Mouse (Mus musculus): ENCODE data around the gene Serpina3g. TPM values are rescaled to one million over a fixed set of nuclear protein-coding genes. Genes with fewer than 3 reads are reported as not detected.
"Not testable (repeated sequence)": the region's sequence is repeated elsewhere in the genome, so short reads cannot be mapped to it uniquely, and the experiment has no call there.

Serpina3g gene
- polyA plus RNA-seq (2015; fragmentation: Nextera tagmentation; extraction: Ambion mirVana): 0.97 and 1.4 TPM in 2 replicates

DNA sequence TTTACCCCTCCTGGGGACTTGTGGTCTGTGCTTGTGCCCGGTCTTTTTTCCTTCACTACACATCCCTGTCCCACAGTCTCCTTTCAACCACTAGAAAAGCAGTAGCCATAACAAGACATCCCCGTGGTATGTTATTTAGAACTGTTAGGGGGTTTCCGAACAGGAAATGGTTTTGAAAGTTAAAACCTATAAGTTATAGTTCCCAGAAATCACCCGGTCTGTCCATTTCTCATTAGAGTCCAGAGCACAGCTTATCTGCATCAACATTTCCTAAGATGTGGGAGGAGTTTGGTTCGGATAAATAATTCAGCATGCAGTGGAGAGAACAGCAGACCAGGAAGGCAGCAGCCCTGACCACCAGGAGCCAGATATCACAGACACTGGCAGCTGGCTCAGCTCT is at the start of gene Serpina3g:
Gene Serpina3g (plus strand): TSS at position 331 of the 400 bp plus-strand sequence.
- Histone ChIP-seq H3K4me1 (replicated peaks) (no peaks in the 10 kb centered on the region), H3K36me3 (no peaks in the 10 kb centered on the region), H3K27ac (no peak within 1 kb of the TSS), H3K9me3 (no peaks in the 10 kb centered on the region), H3K4me2 (no peak within 1 kb of the TSS), H3K4me3 (no peak within 1 kb of the TSS), H3K9ac (no peak within 1 kb of the TSS), H3K27me3 (no peaks in the 10 kb centered on the region)
- 79% methylated on average over 5 of the region's 5 CpGs for WGBS
- ATAC-seq (ENCODE audit: low FRiP score): no peak

DNA sequence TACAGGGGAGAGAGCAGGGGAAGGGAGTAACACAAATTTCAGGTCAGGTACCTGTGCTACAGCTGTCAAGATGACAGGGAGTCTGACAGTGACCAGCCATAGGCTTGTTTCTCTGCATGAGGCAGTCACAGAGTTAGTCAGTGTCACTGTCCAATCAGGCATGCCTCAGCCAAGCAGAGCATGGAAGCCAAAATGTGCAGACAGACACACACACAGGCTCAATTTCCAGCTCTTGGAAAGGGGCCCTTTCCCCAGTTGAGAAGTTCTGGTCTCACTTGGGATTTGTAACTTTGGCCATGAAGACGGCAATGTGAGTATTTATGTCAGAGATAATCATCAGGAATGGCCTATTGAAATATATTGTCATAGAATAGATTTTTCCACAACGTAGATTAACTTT is 46.8 kb upstream of the Serpina3g start:
- Histone ChIP-seq H3K36me3 (no peaks in the 10 kb centered on the region), H3K4me3 (no peak overlapping the region), H3K27ac (no peak overlapping the region), H3K4me2 (no peak overlapping the region), H3K27me3 (no peaks in the 10 kb centered on the region), H3K9ac (no peak overlapping the region), H3K4me1 (replicated peaks) (no peaks in the 10 kb centered on the region), H3K9me3 (no peaks in the 10 kb centered on the region)
- no peak for ATAC-seq (ENCODE audit: low FRiP score)
- whole genome bisulfite sequencing: 83% methylated on average over 2 of the region's 2 CpGs

DNA sequence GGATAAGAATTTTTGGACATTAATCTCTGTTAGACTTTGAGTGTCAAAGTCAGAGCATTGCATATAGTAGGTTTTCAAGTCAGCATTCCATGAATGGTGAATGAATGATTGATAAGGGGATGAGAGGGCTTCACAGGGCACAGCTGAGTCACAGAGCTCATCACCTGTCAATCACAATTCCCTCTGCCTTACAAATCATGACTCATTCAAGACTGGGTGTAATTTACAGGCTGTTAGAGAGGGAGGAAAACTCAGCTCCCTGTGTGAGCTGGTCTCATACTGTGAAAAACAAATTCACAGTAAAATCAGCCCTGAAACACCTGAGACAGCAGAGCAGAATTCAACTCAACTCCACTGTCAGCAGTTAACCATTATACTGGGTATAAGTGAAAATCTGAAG is 45.2 kb upstream of the Serpina3g start:
- Histone ChIP-seq H3K4me2 (no peak overlapping the region), H3K27me3 (no peaks in the 10 kb centered on the region), H3K27ac (no peak overlapping the region), H3K4me3 (no peak overlapping the region), H3K4me1 (replicated peaks) (no peaks in the 10 kb centered on the region), H3K9ac (no peak overlapping the region), H3K9me3 (no peaks in the 10 kb centered on the region), H3K36me3 (no peaks in the 10 kb centered on the region)
- no peak for ATAC-seq (ENCODE audit: low FRiP score)

DNA sequence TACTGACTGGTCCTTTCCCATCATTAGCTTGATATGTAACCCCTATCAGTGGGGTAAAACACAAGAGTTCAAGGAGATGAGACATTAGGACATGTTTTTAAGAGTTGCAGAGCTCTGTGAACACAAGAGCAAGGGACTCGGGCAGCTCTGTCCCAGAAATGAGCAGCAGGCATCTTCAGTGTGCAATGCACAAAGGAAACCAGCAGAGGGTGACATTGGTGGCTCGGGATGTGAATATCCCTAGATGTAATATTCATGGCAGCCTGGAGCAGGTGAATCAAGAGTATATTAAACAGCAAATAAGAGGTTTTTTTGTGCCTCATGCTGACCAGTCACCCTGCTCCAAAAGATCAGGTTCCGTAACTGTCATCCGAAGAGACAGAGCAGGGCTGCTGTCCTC is 26.9 kb upstream of the Serpina3g start:
- H3K27ac ChIP-seq: no peak overlapping the region
- no peak overlapping the region for H3K4me2 ChIP-seq
- 79% methylated on average over 4 of the region's 4 CpGs for WGBS
- no peaks in the 10 kb centered on the region for H3K27me3 ChIP-seq
- H3K36me3 ChIP-seq: no peaks in the 10 kb centered on the region
- H3K4me1 ChIP-seq (replicated peaks): peaks cover 4% of the 10 kb centered on the region; the same call in 1 of the 2 replicates
- no peaks in the 10 kb centered on the region for H3K9me3 ChIP-seq
- ATAC-seq (ENCODE audit: low FRiP score): no peak
- no peak overlapping the region for H3K4me3 ChIP-seq
- no peak overlapping the region for H3K9ac ChIP-seq

DNA sequence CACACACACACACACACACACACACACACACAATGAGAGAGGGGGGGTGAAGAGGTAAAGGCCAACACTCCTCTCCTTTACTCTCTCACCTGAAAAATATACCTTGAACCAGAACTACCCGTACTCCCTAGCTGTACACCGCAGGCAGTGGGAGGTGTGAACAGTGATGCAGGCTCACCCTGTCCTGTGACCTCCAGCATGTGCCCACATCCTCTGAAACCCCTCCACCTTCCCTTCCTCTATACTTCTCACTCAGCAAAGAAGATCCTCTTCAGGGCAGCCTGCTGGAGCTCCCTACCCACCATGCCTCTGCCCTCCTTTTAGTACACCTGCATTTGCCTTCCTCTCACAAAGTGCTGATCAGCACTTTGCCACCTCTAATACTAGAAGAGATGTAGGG is 26.2 kb upstream of the Serpina3g start:
- H3K4me1 ChIP-seq (replicated peaks): peaks cover 7% of the 10 kb centered on the region; the same call in 1 of the 2 replicates
- H3K27me3 ChIP-seq: no peaks in the 10 kb centered on the region
- no peak overlapping the region for H3K9ac ChIP-seq
- 87% methylated on average over 2 of the region's 2 CpGs for WGBS
- H3K9me3 ChIP-seq: no peaks in the 10 kb centered on the region
- no peak overlapping the region for H3K4me2 ChIP-seq
- no peak overlapping the region for H3K27ac ChIP-seq
- no peak for ATAC-seq (ENCODE audit: low FRiP score)
- no peaks in the 10 kb centered on the region for H3K36me3 ChIP-seq
- no peak overlapping the region for H3K4me3 ChIP-seq

DNA sequence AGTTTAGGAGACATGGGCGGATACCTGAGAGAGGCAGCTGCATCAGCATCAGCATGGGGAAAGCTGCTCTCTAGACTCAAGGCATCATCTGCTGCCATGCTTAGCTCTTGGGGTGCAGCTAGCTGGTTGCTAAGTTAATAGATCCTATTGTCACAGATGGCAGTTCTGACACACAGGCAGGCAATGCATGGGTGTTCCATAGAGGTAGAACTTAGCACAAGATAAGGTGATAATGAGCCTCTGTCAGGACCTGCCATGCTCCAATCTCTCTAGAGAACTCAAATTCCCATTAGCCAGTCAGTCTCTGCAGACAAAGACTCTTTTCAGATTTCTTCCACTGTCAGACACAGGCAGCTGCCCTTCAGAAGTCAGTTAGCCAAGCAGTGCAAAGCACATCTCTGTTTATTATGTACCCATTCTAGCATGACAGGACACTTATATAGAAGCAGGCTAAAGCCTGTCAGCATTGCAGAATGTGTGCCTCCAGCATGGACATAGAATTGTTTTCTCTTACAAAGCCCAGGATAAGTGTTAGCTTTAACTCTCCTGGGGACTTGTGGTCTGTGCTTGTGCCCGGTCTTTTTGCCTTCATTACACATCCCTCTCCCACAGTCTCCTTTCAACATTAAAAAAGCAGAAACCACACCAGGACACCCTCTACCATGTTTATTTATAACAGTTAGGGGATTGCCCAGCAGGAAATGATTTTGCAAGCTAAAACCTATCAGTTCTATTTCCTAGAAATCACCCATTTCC is 22.2 kb upstream of the Serpina3g start:
- peaks cover 7% of the 10 kb centered on the region; the same call in 1 of the 2 replicates for H3K4me1 ChIP-seq (replicated peaks)
- no peak overlapping the region for H3K4me2 ChIP-seq
- ATAC-seq (ENCODE audit: low FRiP score): no peak
- no peak overlapping the region for H3K9ac ChIP-seq
- H3K27ac ChIP-seq: no peak overlapping the region
- no peaks in the 10 kb centered on the region for H3K9me3 ChIP-seq
- H3K27me3 ChIP-seq: no peaks in the 10 kb centered on the region
- H3K4me3 ChIP-seq: no peak overlapping the region
- no peaks in the 10 kb centered on the region for H3K36me3 ChIP-seq
- WGBS: 53% methylated on average over 2 of the region's 2 CpGs

DNA sequence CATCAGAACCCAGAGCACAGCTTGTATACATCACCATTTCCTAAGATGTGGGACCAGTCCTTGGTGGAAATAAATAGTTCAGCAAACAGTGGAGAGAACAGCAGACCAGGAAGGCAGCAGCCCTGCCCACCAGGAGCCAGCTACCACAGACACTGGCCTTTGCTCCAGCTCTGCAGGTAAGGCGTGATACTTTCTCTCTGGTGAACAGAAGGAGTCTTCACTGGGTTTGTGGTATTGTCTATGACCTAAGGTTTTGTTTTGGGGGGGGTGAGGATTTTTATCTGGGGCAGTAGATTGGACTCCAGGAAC is 21.6 kb upstream of the Serpina3g start, which contains the start of gene Serpina3f:
Gene Serpina3f (plus strand): TSS at position 100 of the 309 bp plus-strand sequence.
- ATAC-seq (ENCODE audit: low FRiP score): no peak
- Histone ChIP-seq H3K27me3 (no peaks in the 10 kb centered on the region), H3K27ac (no peak within 1 kb of the TSS), H3K9me3 (no peaks in the 10 kb centered on the region), H3K4me3 (no peak within 1 kb of the TSS), H3K4me2 (no peak within 1 kb of the TSS), H3K4me1 (replicated peaks) (peaks cover 7% of the 10 kb centered on the region; the same call in 1 of the 2 replicates), H3K36me3 (no peaks in the 10 kb centered on the region), H3K9ac (no peak within 1 kb of the TSS)
- WGBS: 68% methylated on average over 1 of the region's 1 CpGs

DNA sequence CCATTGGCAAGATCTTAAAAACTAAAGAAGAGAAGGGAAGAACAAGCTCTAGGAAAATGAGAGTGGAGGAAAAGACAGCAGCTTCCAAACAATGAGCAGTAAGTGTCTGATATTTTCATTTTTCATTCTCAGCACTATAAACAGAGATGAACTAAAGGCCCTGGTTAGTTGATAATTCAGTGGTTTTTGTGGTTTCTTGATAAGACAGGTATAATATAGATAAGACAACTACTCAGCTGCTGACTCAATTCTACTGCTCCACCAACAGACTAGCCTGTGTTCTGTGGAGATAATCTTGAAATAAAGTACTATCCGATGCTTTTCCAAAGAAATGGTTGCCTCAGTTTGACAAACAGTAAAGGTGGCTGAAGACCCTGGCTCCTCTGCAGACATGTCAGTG is 20.8 kb upstream of the Serpina3g start:
- H3K4me3 ChIP-seq: no peak overlapping the region
- H3K9ac ChIP-seq: no peak overlapping the region
- H3K9me3 ChIP-seq: no peaks in the 10 kb centered on the region
- H3K27me3 ChIP-seq: no peaks in the 10 kb centered on the region
- WGBS: 78% methylated on average over 1 of the region's 1 CpGs
- no peak for ATAC-seq (ENCODE audit: low FRiP score)
- peaks cover 7% of the 10 kb centered on the region; the same call in 1 of the 2 replicates for H3K4me1 ChIP-seq (replicated peaks)
- no peaks in the 10 kb centered on the region for H3K36me3 ChIP-seq
- no peak overlapping the region for H3K4me2 ChIP-seq
- no peak overlapping the region for H3K27ac ChIP-seq

DNA sequence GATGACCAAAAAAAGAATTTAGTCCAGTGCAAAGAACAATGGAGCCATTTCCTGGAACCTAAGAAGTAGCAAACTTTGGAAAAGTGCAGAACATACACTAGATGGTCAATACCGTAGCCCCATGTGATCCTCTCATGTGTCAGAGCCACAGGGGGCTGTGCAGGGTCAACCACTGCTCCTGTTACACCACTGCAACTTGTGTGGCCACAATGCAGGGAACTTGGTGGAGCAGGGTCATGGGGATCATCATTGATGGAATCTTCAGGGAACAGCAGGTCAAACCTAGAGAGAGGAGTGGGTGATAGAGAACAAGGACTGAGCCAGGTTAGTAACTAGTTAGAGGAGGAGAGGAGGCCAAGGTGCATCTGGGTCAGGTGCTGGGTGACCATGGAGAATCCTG is 14.4 kb upstream of the Serpina3g start:
- H3K36me3 ChIP-seq: no peaks in the 10 kb centered on the region

DNA sequence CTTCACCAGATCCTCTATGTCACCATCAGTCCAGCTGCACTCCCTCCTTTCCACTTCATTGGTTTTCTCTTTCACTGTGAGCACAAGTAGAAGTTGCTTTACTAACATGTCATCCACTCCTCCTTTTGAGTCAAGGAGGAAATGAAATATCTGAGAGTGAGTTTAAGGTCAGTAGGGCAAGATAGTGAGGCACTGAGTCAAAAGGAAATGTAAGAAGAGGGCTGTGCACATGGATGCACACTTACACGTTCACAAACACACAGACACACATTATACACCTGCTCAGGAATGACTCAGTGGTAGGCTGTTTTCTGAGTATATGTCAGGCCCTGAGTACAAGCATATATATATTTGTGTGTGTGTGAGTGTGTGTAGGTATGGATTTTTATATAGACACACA is 12.4 kb upstream of the Serpina3g start:
- Histone ChIP-seq H3K9ac (no peak overlapping the region), H3K36me3 (no peaks in the 10 kb centered on the region), H3K4me1 (replicated peaks) (no peaks in the 10 kb centered on the region), H3K4me2 (no peak overlapping the region), H3K27ac (no peak overlapping the region), H3K9me3 (no peaks in the 10 kb centered on the region), H3K4me3 (no peak overlapping the region), H3K27me3 (no peaks in the 10 kb centered on the region)
- no peak for ATAC-seq (ENCODE audit: low FRiP score)
- 62% methylated on average over 1 of the region's 1 CpGs for WGBS

More for the DNA sequence above, 14.4 kb upstream of the Serpina3g start:
- Histone ChIP-seq H3K27ac (no peak overlapping the region), H3K4me1 (replicated peaks) (no peaks in the 10 kb centered on the region), H3K4me2 (no peak overlapping the region), H3K27me3 (no peaks in the 10 kb centered on the region), H3K4me3 (no peak overlapping the region), H3K9me3 (no peaks in the 10 kb centered on the region), H3K9ac (no peak overlapping the region)
- WGBS: 73% methylated on average over 1 of the region's 1 CpGs
- no peak for ATAC-seq (ENCODE audit: low FRiP score)

DNA sequence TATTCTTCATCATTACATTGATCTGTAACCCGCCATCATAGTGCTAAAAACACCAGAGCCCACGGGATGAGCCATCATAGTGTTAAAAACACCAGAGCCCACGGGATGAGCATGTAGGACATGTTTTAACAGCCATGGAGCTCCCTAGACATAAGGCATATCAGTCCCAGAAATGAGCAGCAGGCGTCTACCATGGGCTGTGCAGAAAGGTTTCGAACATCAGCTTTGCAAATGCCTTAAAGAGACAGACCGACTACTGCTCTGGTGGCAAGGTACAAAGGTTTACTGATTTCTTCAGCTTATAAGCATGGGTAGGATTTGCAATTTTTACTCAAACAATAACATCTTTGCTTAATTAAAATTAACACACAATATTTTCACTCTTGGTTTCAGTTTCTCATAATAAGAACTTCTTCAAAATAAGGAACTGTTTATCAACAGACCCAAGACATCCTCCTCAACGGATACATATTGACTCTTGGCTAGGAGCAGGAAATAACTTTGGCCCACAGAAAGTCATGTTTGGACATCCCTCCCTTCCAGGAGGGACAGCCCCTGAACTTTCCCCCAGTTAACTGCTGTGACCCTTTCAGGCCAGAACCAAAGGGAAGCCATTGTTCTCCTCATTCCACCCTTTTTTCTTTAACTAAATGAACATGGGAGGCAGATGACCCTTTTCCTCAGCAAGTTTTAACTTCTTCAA is 11.3 kb upstream of the Serpina3g start:
- no peaks in the 10 kb centered on the region for H3K27me3 ChIP-seq
- H3K36me3 ChIP-seq: no peaks in the 10 kb centered on the region
- H3K9me3 ChIP-seq: no peaks in the 10 kb centered on the region
- no peak overlapping the region for H3K4me3 ChIP-seq
- H3K4me1 ChIP-seq (replicated peaks): no peaks in the 10 kb centered on the region
- ATAC-seq (ENCODE audit: low FRiP score): no peak
- H3K27ac ChIP-seq: no peak overlapping the region
- 72% methylated on average over 7 of the region's 7 CpGs for WGBS
- no peak overlapping the region for H3K4me2 ChIP-seq
- H3K9ac ChIP-seq: no peak overlapping the region

DNA sequence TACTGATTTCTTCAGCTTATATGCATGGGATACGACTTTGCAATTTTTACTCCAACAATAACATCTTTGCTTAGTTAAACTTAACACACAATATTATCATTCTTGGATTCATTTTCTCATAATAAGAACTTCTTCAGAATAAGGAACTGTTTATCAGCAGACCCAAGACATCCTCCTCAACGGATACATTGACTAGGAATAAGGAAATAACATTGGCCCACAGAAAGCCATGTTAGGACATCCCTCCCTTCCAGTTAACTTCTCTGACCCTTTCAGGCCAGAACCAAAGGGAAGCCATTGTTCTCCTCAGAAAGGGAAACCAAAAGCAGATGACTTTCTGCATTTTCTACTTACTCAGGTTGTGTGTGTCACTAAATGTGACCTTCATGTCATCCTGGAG is 5.3 kb upstream of the Serpina3g start:
- H3K4me2 ChIP-seq: no peak overlapping the region
- H3K27ac ChIP-seq: no peak overlapping the region
- H3K4me1 ChIP-seq (replicated peaks): no peaks in the 10 kb centered on the region
- no peaks in the 10 kb centered on the region for H3K36me3 ChIP-seq
- H3K27me3 ChIP-seq: no peaks in the 10 kb centered on the region
- H3K9me3 ChIP-seq: no peaks in the 10 kb centered on the region
- no peak for ATAC-seq (ENCODE audit: low FRiP score)
- no peak overlapping the region for H3K9ac ChIP-seq
- WGBS: 70% methylated on average over 2 of the region's 2 CpGs
- H3K4me3 ChIP-seq: no peak overlapping the region

DNA sequence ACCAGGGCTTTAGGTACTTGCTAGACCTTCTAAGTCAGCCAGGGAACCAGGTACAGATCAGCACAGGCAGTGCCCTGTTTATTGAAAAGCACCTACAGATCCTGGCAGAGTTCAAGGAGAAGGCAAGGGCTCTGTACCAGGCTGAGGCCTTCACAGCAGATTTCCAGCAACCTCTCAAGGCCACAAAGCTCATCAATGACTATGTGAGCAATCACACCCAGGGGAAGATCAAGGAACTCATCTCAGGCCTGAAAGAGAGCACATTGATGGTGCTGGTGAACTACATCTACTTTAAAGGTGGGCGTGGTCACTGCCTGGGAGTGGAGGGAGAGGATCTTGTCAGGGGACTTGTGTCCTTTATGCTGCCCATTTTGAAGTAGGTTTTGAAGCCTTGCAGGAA is 2.0 kb downstream of the Serpina3g start:
- H3K4me2 ChIP-seq; H3K27ac ChIP-seq; H3K9me3 ChIP-seq; H3K27me3 ChIP-seq; H3K36me3 ChIP-seq; ATAC-seq (ENCODE audit: low FRiP score); H3K4me3 ChIP-seq; H3K4me1 ChIP-seq (replicated peaks); H3K9ac ChIP-seq: not testable (repeated sequence)
- 81% methylated on average over 1 of the region's 1 CpGs for WGBS
